Mouse (Mus musculus) 3134 (cell line): ENCODE data around the gene Ajap1.

Experiments
- DNase-seq: peaks from one replicate; pipeline ENCODE4 v3.0.0-alpha.2; 2011; ENCODE audit warnings: low spot score; ENCODE audit not compliant: insufficient read length; ENCODE audit errors: extremely low read depth

Gene Ajap1

DNA sequence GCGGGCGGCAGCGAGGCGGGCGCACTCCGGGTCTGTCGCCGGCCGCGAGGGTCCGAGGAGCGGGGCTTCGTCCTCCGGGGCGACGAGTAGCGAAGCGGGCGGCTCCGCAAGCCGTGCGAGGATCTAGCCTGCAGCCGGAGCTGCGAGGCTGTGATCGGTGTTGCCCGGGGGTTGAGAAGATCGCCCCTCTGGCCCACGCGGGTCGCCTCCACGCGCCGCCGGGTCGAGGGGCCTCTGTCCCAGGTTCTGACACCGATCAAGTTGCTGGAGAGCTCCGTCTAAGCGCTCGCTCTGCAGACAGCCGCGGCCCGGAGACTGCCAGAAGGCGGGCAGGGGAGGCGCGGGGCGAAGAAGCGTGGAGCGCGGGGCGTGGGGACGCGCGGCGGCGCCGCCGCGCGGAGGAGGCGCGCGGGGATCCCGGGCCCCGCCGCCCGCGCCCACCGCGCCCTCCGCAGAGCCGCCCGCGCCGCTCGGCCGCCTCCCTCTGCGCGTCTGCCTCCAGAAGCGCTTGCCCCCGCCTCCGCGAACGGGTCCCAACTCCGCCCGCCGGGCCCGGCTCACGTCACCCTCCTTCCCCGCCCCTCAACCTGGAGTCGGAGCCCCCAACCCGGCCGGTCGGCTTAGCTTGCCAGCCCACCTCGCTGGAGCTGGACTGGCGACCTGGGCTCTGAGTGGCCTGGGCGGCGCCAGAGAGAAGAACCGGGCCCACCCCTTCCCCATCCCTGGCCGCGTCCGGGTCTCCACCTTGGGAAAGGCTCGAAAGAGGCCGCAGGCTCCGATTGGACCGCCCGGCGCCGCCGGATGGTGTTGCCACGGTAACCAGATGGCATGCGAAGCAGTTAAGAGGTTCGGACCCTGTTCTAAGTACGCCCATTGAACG is at the start of gene Ajap1:
Gene Ajap1, minus strand, starts transcription at position 353 of the 880 bp plus-strand sequence.
- no peak for DNase-seq

DNA sequence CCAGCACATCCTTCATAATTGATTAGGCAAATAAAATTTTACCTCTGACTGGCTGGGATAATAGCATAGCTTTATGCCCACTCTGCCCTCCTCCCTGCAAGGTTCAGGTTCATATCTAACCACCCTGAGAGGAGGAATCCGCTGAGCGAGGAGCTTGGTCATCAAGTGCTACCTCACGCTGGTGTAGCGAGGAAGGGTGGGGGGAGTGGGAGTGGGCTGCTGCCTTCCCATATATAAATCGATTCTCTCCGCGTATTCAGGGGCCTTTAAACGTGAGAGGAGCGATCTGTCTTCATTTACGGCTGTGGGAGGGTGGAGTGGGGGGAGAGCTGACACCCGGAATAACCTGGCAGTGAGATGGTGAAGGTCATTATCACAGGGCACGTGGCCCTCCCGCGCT is 47.9 kb upstream of the Ajap1 start:
- no peak for DNase-seq

GRCm38 (mm10) chr4:153521601-153522000 is 39.0 kb upstream of the Ajap1 start:
- no peak for DNase-seq

GRCm38 (mm10) chr4:153519888-153520287 is 37.3 kb upstream of the Ajap1 start:
- DNase-seq = no peak

GRCm38 (mm10) chr4:153519289-153519688 is 36.7 kb upstream of the Ajap1 start:
- DNase-seq = no peak

DNA sequence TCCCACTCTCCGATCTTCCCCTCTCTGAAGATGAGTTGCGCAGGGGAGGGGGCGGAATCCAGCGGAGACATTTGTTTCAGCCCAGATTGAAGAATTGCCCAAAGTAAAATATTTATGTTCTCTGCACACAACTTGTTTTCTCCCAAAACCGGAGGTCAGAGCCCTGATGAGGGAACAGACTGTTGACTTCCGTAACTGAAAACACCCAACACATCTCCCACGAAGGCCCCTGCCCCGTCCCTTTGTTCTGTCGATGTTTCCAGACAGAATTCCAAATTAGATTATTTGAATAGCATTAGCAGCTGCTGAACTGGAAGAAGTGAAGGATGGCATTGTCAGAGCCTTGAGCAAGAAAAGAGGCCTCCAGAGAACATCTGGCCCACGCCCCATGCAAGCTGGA is 33.2 kb upstream of the Ajap1 start:
- no peak for DNase-seq

- DNase-seq = no peak
Measured at GRCm38 (mm10) chr4:153514071-153514470, 31.5 kb upstream of the Ajap1 start.

- no peak for DNase-seq
Measured at GRCm38 (mm10) chr4:153511530-153511929, 28.9 kb upstream of the Ajap1 start.

- no peak for DNase-seq
Measured at GRCm38 (mm10) chr4:153501936-153502335, 19.3 kb upstream of the Ajap1 start.

DNA sequence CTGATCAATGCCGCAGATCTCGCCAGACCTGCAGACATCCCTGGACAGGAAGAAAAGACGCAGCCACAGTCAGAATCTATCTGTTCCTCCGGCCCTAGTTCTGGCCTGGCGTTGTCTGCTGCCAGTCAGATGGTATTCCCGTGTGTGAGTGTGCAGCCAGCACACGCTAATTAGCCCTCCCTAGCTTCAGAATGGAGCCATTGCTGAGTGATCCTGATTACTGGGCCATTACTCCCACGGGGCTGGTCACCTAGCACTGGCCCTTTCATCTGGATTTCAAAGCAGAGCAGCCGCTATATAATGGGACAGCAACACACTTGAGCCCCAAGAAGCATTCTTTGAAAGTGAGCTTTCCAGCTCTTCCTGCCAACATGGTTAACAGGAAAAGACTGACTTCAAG is 9.8 kb upstream of the Ajap1 start:
- no peak for DNase-seq

DNA sequence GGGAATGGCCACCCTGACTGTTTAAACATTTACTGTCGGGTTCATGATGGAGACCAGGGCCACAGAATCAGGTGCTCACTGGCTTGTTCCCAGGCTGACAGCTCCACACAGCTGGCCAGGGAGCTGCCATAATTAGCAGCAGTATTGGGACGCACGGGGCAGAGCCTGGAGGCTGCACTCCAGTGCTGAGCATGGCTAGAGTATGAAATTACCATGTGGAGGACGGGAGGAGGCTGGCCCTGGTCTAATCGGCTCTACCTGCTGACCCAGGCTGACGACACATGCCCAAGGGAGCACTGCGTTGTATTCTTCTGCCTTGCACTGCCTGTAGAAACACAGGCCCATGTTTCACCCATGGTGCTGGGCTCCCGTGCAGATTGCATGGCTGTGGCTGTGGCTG is 6.5 kb upstream of the Ajap1 start:
- DNase-seq = no peak

- DNase-seq = no peak
Measured at GRCm38 (mm10) chr4:153485913-153486312, 3.3 kb upstream of the Ajap1 start.

DNA sequence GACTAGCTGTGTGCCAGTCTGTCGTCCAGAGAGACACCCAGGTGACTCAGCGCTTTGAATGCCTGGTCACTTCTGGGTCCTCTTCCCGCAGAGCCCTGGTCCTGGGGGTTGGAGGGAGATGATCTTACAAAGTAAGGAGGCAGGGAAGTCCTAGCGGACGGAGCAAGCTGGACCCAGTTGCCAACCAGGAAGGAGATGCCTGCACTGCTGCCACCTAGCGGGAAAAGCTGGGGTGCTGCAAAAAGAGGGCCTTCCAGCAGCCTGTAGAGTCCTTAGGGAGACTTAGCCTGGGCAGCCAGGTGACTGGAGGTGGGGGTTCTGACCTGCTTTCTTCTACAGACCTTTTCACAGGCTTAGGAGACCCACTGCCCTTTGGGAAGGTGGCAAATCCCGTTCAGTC is 1.8 kb upstream of the Ajap1 start:
- DNase-seq = no peak

DNA sequence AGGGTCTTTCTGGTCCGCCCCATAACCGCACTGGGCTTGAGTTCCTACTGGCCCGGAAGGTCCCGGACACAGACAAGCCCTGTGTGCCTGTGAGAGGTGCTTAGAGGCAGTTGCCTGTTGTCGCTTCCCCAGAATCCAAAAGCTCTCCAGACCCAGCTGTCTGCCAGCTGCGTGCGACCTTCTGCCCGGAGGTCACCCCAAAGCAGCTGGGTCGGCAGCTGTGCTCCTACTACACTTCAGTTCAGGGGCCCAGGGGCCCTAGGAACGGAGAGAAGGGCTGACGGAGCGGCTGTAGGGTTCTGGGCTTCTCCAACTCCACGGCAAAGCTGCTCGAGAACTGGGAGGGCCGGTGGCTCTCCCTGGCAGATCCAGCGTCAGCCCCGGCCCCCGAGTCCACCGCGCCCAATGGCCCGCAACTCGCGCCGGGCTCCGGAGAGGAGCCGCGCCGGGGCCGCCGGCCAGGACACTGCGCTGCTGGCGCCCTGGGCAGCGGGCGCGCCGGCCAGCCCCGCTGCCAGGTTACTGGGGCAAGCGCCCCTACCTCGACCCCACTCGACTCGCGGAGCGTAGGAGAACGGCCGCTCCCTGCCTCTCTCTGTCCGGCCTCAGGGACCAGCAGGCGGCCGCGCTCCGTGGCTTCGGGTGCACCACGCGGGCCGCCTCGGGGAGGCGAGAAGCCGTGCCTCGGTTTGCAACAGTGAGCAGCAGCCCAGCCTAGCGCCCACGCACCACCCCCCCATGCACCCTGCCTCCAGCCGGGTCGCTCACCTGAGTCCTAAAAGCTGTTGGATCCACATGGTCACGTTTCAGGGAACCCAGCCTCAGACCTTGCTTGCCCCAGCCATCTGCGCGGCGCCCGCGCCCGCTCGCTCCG is 1.0 kb downstream of the Ajap1 start:
- DNase-seq = no peak

GRCm38 (mm10) chr4:153480551-153481262 is 1.9 kb downstream of the Ajap1 start:
- no peak for DNase-seq

DNA sequence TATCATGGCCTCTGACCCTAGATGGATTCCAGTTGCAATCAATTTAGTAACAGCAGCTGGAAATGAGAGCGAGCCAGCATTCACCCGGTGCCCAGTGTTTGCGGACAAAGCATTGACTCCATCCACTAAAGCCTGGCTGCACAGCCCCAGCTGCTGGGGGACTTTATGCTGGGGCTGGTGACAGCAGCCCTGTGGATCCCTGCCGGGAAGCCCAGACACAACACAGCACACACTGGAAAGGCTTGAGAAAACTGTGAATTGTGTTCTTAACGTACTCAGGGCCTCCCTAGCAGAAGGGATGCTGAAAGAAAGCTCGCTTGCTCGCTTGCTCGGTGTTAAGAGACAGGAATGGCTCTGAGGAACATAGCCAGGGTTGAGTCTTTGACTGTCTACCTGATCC is 3.5 kb downstream of the Ajap1 start:
- DNase-seq = no peak

DNA sequence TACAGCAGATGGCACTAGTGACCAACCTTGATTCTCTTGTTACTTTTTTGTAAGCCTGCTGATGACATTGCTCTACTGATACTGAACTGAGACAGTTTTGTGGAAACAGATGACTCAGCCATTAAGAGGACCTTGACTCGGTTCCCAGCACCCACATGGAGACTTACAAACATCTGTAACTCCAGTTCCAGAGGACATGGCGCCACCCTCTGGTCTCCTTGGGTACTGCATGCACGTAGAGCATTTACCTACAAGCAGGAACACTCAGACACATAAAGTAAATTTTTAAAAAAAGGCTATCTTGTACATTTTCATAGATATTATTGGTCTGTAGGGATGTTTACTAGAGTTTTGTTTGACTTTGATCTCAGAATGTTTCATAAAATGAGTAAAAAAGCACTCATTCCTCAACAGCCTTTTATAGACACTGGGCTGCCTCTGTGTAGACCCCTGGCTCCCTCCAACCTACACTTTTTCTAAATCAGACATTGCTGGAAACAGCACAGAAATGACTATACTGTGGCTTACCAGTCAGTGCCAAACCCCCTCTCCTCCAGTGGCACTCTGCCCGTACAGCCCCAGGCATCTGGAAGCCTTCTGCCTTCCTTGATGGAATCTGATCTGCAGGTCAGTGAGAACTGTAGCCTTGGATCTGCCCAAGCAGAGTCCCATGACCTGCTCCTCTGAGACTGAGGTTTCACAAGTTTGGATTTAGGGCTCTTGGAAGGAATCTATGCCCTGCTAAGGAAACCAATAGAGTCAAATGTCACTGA is 8.9 kb downstream of the Ajap1 start:
- no peak for DNase-seq

DNA sequence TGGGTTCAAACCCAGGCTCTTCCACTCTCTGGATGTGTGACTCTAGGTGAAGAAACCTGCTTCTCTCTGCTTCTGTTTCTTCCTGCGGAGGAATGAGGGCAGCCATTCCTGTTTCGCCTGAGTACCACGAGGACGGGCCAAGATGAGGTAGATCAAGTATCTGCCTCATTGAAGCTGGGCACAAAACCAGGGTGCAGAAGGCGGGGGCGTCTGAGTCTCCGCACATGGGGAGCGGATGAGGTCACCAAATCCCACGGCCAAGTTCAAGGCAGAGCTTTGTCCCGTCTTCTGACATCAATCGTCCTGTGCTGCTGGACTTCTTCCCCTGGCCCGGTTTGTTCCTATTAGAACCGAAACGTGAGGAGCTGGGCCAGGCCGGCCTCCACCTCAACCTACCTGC is 12.9 kb downstream of the Ajap1 start:
- no peak for DNase-seq

GRCm38 (mm10) chr4:153459934-153460333 is 22.7 kb downstream of the Ajap1 start:
- DNase-seq = no peak

- DNase-seq = no peak
Measured at GRCm38 (mm10) chr4:153459503-153459902, 23.1 kb downstream of the Ajap1 start.
